Mouse (Mus musculus) neural tube, embryonic 12.5 days (tissue): ENCODE measurements around the gene Ppm1g. TPM values are rescaled to one million over a fixed set of nuclear protein-coding genes. Genes with fewer than 3 reads are reported as not detected.
A peak's percentile ranks its signal among the peaks of the same experiment; 100 is the strongest.

ENCODE experiments used
- ATAC-seq: fragments of 200-750 bp; cut with Nextera tagmentation; 2 replicates; pipeline ENCODE4 v1.8.0; 2017; ENCODE audit warnings: low read depth, mild to moderate bottlenecking, moderate TSS enrichment, moderate library complexity; ENCODE audit not compliant: low FRiP score
- H3K27ac ChIP-seq: fragments of 300-500 bp; sonication (generic); 2 replicates; pipeline ENCODE4 v1.5.1; 2016
- H3K27me3 ChIP-seq: fragments of 300-500 bp; sonication (generic); replicated peaks from 2 replicates; pipeline ENCODE4 v1.6.1; 2016; ENCODE audit warnings: mild to moderate bottlenecking
- H3K36me3 ChIP-seq: fragments of 300-500 bp; sonication (generic); 2 replicates; pipeline ENCODE4 v1.6.1; 2016; ENCODE audit warnings: mild to moderate bottlenecking
- H3K4me1 ChIP-seq: fragments of 300-500 bp; sonication (generic); 2 replicates; pipeline ENCODE4 v1.6.1; 2016
- H3K4me2 ChIP-seq: fragments of 300-500 bp; sonication (generic); replicated peaks from 2 replicates; pipeline ENCODE4 v1.6.1; 2016; ENCODE audit warnings: mild to moderate bottlenecking
- H3K4me3 ChIP-seq: fragments of 300-500 bp; sonication (generic); 2 replicates; pipeline ENCODE4 v1.5.1; 2016
- H3K9ac ChIP-seq: fragments of 300-500 bp; sonication (generic); 2 replicates; pipeline ENCODE4 v1.6.1; 2016; ENCODE audit warnings: mild to moderate bottlenecking
- H3K9me3 ChIP-seq: fragments of 300-500 bp; sonication (generic); 2 replicates; pipeline ENCODE4 v1.6.1; 2016; ENCODE audit warnings: mild to moderate bottlenecking
- WGBS: fragments of 180-500 bp; shearing (Covaris S2); methylation state at CpG from one replicate; pipeline ENCODE4 v1.1.7; 2016; 5-methylcytosine and 5-hydroxymethylcytosine counted together
- polyA plus RNA-seq: library from polyadenylated mRNA; unstranded; fragments of >200 nt; fragmentation: Nextera tagmentation; extraction: Ambion mirVana; gene quantifications from 2 replicates; pipeline ENCODE4 v1.2.1, GENCODE M21; 2016

Gene Ppm1g
- polyA plus RNA-seq, 1 experiment from 2014 or later: 151 TPM

DNA sequence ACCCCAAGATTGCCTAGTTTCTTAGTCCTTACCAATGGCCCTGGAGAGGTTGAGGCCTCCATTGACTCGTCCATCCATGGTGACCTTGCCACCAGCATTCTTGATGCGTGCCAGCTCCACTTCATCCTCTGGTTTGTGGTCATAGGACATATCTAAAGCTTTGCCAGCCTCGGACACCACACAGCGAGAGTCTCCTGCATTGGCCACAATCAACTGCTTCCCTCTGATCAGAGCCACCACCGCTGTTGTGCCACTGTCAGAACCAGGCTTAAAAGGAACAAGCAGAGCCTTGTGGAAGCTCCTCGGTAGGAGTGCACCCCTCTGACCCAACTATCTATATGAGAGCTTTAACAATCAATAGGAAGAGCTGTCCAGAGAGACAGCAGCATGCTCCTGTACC is 16.1 kb downstream of the Ppm1g start:
- Histone ChIP-seq H3K36me3 (peaks cover 68% of the 10 kb centered on the region), H3K4me2 (no peak overlapping the region), H3K27me3 (no peaks in the 10 kb centered on the region), H3K9me3 (peaks cover 5% of the 10 kb centered on the region), H3K27ac (no peak overlapping the region), H3K4me3 (no peak overlapping the region; the same call in 1 of the 2 replicates), H3K9ac (no peak overlapping the region), H3K4me1 (peaks cover 23% of the 10 kb centered on the region)
- ATAC-seq: no peak
- WGBS: 95% methylated on average over 6 of the region's 6 CpGs

DNA sequence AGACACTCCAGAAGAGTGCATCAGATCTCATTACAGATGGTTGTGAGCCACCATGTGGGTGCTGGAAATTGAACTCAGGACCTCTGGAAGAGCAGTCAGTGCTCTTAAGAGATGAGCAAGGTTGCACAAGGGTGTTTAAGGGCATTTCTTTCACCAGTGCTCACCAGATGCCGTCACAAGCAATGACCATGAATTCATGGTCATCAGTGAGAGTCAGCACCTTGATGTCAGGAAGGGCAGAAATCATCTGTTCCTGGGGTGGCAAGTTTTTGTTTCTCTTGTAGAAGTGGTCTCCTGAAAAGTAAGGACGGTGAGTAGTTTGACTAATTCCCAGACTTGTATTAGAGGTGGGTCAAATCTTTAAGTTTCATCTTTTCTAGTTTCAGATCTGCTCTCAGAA is 16.6 kb downstream of the Ppm1g start:
- Histone ChIP-seq H3K27ac (no peak overlapping the region), H3K4me1 (peaks cover 23% of the 10 kb centered on the region), H3K4me2 (no peak overlapping the region), H3K27me3 (no peaks in the 10 kb centered on the region), H3K9me3 (peaks cover 5% of the 10 kb centered on the region), H3K9ac (no peak overlapping the region), H3K36me3 (peaks cover 74% of the 10 kb centered on the region), H3K4me3 (no peak overlapping the region)
- WGBS: 91% methylated on average over 2 of the region's 2 CpGs
- no peak for ATAC-seq

DNA sequence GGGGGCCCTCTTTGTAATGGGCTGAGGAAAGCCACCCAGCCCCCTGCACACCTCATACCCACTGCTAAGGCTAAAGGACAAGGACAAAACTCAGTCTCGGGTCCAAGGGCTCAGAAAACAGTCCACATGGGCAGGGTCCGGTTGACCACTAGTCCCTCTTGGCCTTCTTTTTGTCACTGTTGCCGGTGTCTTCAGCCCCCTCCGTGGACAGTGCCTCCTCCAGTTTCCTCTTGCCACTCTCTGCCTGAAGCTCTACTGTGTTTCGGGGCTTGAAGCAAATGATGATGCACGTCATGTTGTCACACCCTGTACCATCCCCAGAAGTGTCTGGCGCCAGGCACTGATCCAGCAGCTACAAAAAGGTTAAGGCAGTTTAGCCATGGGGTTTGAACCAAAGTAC is 17.6 kb downstream of the Ppm1g start:
- Histone ChIP-seq H3K4me1 (peaks cover 23% of the 10 kb centered on the region), H3K4me3 (peak overlapping the region; percentile 43), H3K4me2 (peak overlapping the region; percentile 87), H3K9me3 (peaks cover 5% of the 10 kb centered on the region), H3K27me3 (no peaks in the 10 kb centered on the region), H3K36me3 (peaks cover 81% of the 10 kb centered on the region), H3K27ac (peak overlapping the region; percentile 62; the same call in 1 of the 2 replicates), H3K9ac (peak overlapping the region; percentile 47)
- WGBS: 84% methylated on average over 7 of the region's 7 CpGs
- ATAC-seq: 0 out of 2 replicates have a peak, but pooled peaks have one; percentile 27

DNA sequence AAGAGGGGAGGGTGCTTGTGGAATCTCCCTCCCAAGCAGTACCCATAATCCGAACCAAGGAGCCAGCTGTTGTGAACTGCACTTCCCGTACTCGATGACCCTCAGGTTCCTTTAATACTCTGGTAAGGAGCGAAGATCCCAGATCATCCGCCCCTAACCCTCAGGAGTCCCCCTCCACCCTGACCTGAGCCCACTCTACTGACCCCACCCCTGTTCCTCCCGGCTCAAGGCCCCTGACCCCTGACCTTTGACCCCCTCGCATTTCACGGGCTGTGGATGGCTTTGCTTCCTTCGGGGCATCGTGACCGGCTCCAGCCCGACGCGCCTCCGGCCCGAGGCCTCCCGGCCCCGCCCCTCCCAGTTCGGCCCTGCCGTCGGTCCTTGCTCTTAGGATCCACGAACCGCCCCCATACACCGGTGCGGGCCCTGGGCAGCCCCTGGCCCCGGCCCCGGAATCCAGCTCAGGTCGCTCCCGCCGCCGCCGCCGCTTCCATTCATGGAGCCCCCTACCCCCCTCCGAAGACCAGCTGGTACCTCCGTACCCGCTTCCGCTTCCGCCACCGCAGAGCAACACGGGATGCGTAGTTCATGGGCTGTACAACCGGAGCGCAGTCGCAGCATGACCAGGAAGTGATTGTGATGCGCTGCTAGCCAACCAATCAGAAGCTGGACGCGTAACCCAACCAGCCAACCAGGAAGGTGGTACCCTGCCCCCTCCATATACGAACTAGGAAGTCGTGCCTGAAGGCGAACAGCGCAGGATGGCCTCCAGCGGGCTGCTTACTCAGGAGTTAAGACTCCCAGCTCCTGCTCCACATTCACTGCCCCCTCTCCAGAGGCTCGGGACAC is 18.5 kb downstream of the Ppm1g start, which contains the start of gene Zfp513:
Gene Zfp513 (minus strand): TSS at position 562 of the 849 bp plus-strand sequence.
- H3K4me1 ChIP-seq: peaks cover 23% of the 10 kb centered on the region
- no peaks in the 10 kb centered on the region for H3K27me3 ChIP-seq
- under 1% methylated on average over 53 of the region's 53 CpGs for WGBS
- peak within 1 kb of the TSS; percentile 72 for H3K27ac ChIP-seq
- H3K9me3 ChIP-seq: peaks cover 5% of the 10 kb centered on the region
- H3K4me2 ChIP-seq: peak within 1 kb of the TSS; percentile 87
- H3K9ac ChIP-seq: peak within 1 kb of the TSS; percentile 88
- H3K4me3 ChIP-seq: peak within 1 kb of the TSS; percentile 88
- peaks cover 81% of the 10 kb centered on the region for H3K36me3 ChIP-seq
- ATAC-seq: peak; percentile 96

DNA sequence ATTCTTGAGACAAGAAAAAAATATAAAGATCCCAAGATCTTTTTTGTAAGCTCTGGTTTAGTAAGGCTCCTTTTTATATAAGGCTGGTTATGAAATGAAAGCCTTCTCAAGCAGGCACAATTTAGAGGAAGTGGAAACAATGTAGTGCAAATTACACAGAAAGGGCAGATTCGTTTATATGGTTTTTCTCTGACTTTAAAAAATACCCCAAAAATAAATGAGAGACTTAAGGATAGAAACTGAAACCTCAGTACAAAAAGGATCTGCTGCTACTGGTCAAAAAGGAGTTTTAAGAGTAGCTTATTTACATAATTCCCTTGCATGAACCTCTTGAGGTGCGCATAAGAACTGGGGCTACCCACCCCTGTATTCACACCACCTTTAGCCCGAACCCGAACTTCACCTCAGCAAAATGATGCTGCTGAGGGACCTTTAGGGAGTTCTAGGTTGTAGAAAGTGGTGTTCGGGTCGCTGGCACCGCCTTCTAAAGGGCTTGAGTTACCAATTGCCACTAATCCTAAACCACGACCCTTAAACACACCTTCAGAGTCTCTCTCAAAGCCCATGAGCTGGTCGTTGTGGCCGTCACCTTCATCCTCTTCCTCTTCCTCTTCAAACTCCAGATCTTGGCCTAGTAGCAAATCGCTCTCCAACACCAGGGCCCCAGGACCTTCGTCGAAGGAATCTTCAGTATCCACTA is 19.3 kb downstream of the Ppm1g start:
- Histone ChIP-seq H3K9ac (peak overlapping the region; percentile 88), H3K4me3 (peak overlapping the region; percentile 88), H3K4me2 (peak overlapping the region; percentile 87), H3K27ac (peak overlapping the region; percentile 72; the same call in 1 of the 2 replicates), H3K9me3 (peaks cover 5% of the 10 kb centered on the region), H3K36me3 (peaks cover 83% of the 10 kb centered on the region), H3K4me1 (peaks cover 23% of the 10 kb centered on the region), H3K27me3 (no peaks in the 10 kb centered on the region)
- 21% methylated on average over 13 of the region's 13 CpGs for WGBS
- no peak for ATAC-seq

DNA sequence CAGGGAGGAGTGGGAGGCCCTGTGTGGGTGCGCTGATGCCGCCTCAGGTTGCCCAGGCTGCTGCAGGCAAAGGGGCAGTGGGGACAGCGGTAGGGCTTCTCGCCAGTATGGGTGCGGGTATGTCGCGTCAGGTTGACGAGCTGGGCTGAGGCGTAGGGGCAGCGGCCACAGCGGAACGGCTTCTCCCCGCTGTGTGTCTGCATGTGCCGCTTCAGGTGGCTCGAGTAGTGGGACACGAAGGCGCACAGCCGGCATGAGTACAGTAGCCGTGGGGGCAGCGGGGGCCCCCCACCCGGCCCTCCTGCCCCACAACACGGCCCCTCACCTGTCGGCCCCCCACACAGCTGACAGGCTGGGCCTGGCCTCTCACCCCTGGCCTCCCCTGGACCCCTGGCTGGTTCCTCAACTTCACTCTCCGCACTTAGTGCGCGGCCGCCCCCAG is 20.1 kb downstream of the Ppm1g start:
- H3K9me3 ChIP-seq: peaks cover 5% of the 10 kb centered on the region
- H3K36me3 ChIP-seq: peaks cover 84% of the 10 kb centered on the region
- H3K27ac ChIP-seq: no peak overlapping the region
- H3K9ac ChIP-seq: peak overlapping the region; percentile 17; the same call in 1 of the 2 replicates
- H3K4me1 ChIP-seq: peaks cover 23% of the 10 kb centered on the region
- ATAC-seq: no peak
- H3K27me3 ChIP-seq: no peaks in the 10 kb centered on the region
- peak overlapping the region; percentile 87 for H3K4me2 ChIP-seq
- H3K4me3 ChIP-seq: 0 out of 2 replicates have a peak overlapping the region, but pooled peaks have one; percentile 0
- 90% methylated on average over 27 of the region's 27 CpGs for WGBS

DNA sequence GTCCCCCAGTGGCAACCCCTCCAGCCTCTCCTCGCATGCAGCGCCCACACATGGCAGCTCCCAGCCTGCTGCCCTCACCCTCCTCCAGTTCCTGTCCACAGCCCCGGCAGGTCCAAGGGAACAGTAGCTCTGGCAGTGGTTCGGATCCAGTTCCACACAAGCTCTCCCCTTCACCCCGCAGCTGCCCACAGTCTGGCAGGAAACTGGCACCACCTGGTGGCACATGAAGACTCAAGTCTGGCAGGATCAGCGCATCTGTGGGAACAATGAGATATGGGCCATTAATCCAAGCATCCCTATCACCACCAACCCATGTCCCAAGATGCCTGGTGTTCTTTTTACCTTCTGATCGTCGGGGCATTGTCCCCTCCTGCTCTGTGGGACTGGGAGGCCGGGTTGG is 20.6 kb downstream of the Ppm1g start:
- H3K4me1 ChIP-seq: peaks cover 23% of the 10 kb centered on the region
- H3K27ac ChIP-seq: no peak overlapping the region
- H3K4me3 ChIP-seq: 0 out of 2 replicates have a peak overlapping the region, but pooled peaks have one; percentile 0
- peak overlapping the region; percentile 87; the same call in 1 of the 2 replicates for H3K4me2 ChIP-seq
- ATAC-seq: no peak
- WGBS: 87% methylated on average over 9 of the region's 9 CpGs
- H3K27me3 ChIP-seq: no peaks in the 10 kb centered on the region
- H3K36me3 ChIP-seq: peaks cover 84% of the 10 kb centered on the region
- peaks cover 5% of the 10 kb centered on the region for H3K9me3 ChIP-seq
- H3K9ac ChIP-seq: peak overlapping the region; percentile 17; the same call in 1 of the 2 replicates

DNA sequence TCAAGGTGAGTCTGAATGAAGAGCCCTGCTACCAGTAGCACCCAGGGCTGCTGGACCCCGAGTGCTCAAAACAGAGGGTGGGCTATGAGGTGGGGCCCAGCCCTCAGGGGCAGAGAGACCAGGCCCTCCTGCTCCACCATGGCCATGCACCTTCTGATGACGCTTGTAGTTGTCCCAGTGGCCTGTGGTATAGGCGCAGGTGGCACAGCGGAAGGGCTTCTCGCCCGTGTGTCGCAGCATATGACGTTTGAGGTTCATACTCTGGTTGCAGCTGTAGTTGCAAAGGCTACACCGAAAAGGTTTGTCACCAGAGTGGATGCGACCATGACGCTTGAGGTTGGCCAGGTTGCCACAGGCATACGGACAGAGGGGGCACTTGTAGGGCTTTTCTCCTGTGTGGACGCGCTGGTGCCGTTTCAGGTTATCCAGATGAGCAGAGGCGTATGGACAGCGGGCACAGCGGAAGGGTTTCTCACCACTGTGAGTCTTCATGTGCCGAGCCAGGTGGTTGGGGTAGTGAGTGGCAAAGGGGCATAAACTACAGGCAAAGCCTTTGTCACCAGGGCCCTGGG is 21.1 kb downstream of the Ppm1g start:
- peaks cover 84% of the 10 kb centered on the region for H3K36me3 ChIP-seq
- no peak overlapping the region for H3K9ac ChIP-seq
- H3K27ac ChIP-seq: no peak overlapping the region
- 93% methylated on average over 19 of the region's 19 CpGs for WGBS
- no peak overlapping the region for H3K4me2 ChIP-seq
- peaks cover 5% of the 10 kb centered on the region for H3K9me3 ChIP-seq
- no peak overlapping the region for H3K4me3 ChIP-seq
- ATAC-seq: no peak
- H3K4me1 ChIP-seq: peaks cover 25% of the 10 kb centered on the region
- H3K27me3 ChIP-seq: no peaks in the 10 kb centered on the region

DNA sequence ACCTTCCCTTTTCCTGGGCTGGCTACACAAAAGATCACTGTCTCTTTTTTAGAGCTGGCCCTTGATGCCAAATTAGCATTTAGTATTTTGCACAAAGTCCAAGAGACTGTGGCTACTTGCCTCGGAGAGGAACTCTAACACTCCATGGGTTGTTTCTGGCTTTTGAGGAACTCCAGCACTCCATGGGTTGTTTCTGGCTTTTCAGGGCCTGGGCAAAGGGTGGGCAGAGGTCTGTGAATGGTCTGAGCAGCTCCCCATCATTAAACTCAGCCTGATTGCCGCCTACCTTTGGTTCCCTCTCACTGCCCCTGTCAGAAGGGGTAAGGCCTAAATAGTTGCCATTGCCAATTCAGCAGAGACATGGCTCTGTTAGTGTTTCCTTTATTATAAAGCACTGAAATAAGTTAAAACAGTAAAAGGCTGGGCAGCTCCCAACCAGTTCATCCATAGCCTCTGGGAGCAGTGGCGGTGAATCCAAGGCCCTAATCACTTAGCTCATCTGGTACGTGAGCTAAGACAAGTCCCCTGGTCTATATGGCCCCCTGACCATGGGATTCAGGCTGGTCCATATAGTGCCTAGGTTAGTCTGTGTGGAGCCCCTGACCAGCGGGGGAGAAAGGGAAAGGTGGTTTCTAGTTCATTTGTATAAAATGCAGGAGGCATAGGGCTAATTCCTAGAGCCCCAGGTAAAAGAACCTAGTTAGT is 21.7 kb downstream of the Ppm1g start:
- Histone ChIP-seq H3K4me2 (no peak overlapping the region), H3K27me3 (no peaks in the 10 kb centered on the region), H3K9ac (no peak overlapping the region), H3K4me3 (no peak overlapping the region), H3K4me1 (peaks cover 32% of the 10 kb centered on the region), H3K36me3 (peaks cover 77% of the 10 kb centered on the region), H3K9me3 (peaks cover 5% of the 10 kb centered on the region), H3K27ac (no peak overlapping the region)
- WGBS: 85% methylated on average over 5 of the region's 5 CpGs
- ATAC-seq: no peak

DNA sequence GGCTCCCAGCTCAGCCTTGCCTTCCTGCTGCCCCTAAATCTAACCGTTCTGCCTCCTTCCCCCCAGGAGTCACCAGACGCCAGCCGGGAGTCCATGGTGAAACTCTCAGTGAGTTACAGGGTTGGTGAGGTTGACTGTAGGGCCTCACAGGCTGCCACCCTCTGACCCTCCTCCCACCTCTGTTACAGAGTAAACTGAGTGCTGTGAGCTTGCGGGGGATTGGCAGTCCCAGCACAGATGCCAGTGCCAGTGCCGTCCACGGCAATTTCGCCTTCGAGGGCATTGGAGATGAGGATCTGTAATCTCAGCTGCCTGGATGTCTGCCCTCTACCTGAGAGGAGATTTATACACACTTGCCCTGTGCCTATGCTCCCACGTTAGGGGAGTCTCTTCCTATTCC is 22.3 kb downstream of the Ppm1g start:
- Histone ChIP-seq H3K4me2 (no peak overlapping the region), H3K36me3 (peaks cover 71% of the 10 kb centered on the region), H3K9me3 (peaks cover 5% of the 10 kb centered on the region), H3K27ac (no peak overlapping the region), H3K4me1 (peaks cover 31% of the 10 kb centered on the region), H3K9ac (no peak overlapping the region), H3K27me3 (no peaks in the 10 kb centered on the region), H3K4me3 (no peak overlapping the region; the same call in 1 of the 2 replicates)
- 86% methylated on average over 9 of the region's 9 CpGs for WGBS
- ATAC-seq: no peak

DNA sequence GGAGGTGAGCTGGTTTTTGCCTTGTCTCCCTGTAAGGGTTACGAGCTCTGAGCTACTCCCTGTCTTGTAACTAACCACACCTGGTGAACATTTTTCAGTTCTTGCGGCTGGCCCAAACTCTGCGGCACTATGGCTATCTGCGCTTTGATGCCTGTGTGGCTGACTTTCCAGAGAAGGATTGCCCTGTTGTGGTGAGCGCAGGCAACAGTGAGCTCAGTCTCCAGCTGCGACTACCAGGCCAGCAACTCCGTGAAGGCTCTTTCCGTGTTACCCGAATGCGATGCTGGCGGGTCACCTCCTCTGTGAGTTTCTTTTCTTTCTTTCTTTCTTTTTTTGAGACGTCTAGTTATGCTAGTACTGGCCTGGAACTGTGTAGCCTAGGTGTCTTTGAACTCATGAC is 23.4 kb downstream of the Ppm1g start:
- ATAC-seq: no peak
- WGBS: 93% methylated on average over 12 of the region's 12 CpGs

More for the DNA sequence above, 23.4 kb downstream of the Ppm1g start:
- Histone ChIP-seq H3K4me1 (peaks cover 24% of the 10 kb centered on the region), H3K4me3 (no peak overlapping the region), H3K27me3 (no peaks in the 10 kb centered on the region), H3K36me3 (peaks cover 63% of the 10 kb centered on the region), H3K27ac (no peak overlapping the region), H3K9me3 (peaks cover 5% of the 10 kb centered on the region), H3K9ac (no peak overlapping the region), H3K4me2 (no peak overlapping the region)
